Comparison of ENCODE assay signal across 9 mouse cellular contexts in the genomic region with DNA sequence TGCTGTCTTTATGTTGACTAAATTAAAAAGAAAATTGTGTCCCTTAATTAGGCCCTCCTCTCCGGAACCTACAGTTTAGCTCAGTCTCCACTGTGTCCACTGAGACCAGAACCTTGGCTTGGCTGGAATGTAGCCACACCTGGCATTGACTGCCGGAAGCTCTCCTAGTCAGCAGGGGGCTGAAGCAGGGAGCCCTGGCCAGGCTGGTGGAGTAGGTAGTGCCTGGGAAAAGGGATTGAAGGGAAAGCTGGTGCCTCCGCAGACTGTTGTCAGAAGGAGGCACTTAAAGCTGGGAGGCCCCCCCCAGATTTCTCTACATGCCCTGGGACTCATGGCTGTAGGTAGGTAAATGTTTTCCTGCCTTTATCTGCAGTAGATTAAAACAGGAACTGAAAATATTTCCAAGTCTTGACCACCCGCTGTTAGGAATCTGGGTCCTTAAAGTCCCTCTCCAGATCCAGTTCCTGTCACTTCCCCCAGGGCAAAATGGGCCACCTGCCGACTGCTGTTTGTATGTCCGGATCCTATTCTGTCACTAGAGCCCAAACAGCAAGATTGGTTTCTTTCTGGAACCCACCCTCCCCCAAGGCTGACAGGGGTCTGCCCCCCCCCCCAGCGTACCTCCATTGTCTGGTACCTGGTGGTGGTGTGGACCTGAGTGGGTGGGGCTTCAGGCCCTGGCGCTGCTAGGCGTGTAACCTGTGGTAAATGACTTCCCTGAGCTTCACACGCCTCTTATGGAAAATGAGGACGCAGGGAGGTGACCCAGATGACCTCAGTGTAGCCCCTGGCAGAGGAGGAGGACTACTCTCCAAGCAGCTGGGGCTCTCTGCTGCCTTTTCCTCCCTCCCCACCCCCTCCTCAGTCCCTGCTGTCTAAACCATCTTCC. TPM values are rescaled to one million over a fixed set of nuclear protein-coding genes. Genes with fewer than 3 reads are reported as not detected.
A peak's percentile ranks its signal among the peaks of the same experiment; 100 is the strongest.
DNase-seq lines count a peak whose midpoint lies in the region; ATAC-seq and TF ChIP-seq lines count a peak whose summit lies in the region.
"Had no signal": no experiment of that assay in that cellular context is flagged by ENCODE, and none has a peak within 500 bp of the region (broad histone marks: within the 10 kb centered on the region; RNA-seq: fewer than 3 reads in every experiment).

No protein-coding gene starts in this region.

- no peaks in the 10 kb centered on the region; the same call in 1 of the 2 replicates for H3K4me1 ChIP-seq in kidney, adult 2 months (ENCODE audit: control insufficient read depth, insufficient read depth, low read length)
- H3K4me1 ChIP-seq in embryonic facial prominence, embryonic 12.5 days: peaks cover 30% of the 10 kb centered on the region
- H3K4me1 ChIP-seq in intestine, postnatal 0 days (replicated peaks; ENCODE audit: control insufficient read depth, insufficient read depth, low read length): no peaks in the 10 kb centered on the region

- no peak overlapping the region for H3K4me3 ChIP-seq in kidney, adult 2 months (ENCODE audit: insufficient read depth, low read depth, low read length)
- no peak overlapping the region for H3K4me3 ChIP-seq in embryonic facial prominence, embryonic 12.5 days
- H3K4me3 ChIP-seq in intestine, postnatal 0 days (ENCODE audit: low read depth, low read length): no peak overlapping the region

- ATAC-seq in embryonic facial prominence, embryonic 12.5 days (ENCODE audit: insufficient number of reproducible peaks, insufficient read depth, low FRiP score, low TSS enrichment): no peak
- ATAC-seq in intestine, postnatal 0 days: no peak

- DNase-seq in kidney, adult 2 months: peak; percentile 56
- no peak for DNase-seq in kidney, adult 8-10 months
- peak; percentile 60 for DNase-seq in lung, postnatal 10 days
- no peak for DNase-seq in layer of hippocampus, adult 11-12 months (ENCODE audit: low spot score)
- DNase-seq in right cerebral cortex, postnatal 36 days (ENCODE audit: low spot score in 2 of 2): no peak
- DNase-seq in thymus, postnatal 14 days: no peak
- DNase-seq: right cerebral cortex, postnatal 25 days had no signal

- H3K9me3 ChIP-seq in embryonic facial prominence, embryonic 12.5 days: no peaks in the 10 kb centered on the region
- no peaks in the 10 kb centered on the region for H3K9me3 ChIP-seq in intestine, postnatal 0 days (ENCODE audit: control insufficient read depth)

- H3K36me3 ChIP-seq in kidney, adult 2 months (ENCODE audit: control insufficient read depth, insufficient read depth, low read length): no peaks in the 10 kb centered on the region
- peaks cover 14% of the 10 kb centered on the region for H3K36me3 ChIP-seq in embryonic facial prominence, embryonic 12.5 days
- H3K36me3 ChIP-seq in intestine, postnatal 0 days (ENCODE audit: control insufficient read depth, insufficient read depth): peaks cover 18% of the 10 kb centered on the region

- H3K27me3 ChIP-seq in kidney, adult 2 months (replicated peaks; ENCODE audit: control insufficient read depth, insufficient read depth, low read length): no peaks in the 10 kb centered on the region
- no peaks in the 10 kb centered on the region for H3K27me3 ChIP-seq in embryonic facial prominence, embryonic 12.5 days
- H3K27me3 ChIP-seq in intestine, postnatal 0 days (replicated peaks; ENCODE audit: control insufficient read depth, insufficient read depth, low read length): no peaks in the 10 kb centered on the region

- 0 out of 2 replicates have a peak overlapping the region, but pooled peaks have one; percentile 7 for H3K4me2 ChIP-seq in embryonic facial prominence, embryonic 12.5 days (replicated peaks)
- H3K4me2 ChIP-seq in intestine, postnatal 0 days (replicated peaks; ENCODE audit: low read depth): peak overlapping the region; percentile 27; the same call in 1 of the 2 replicates

- no peak for TF ChIP-seq CTCF in kidney, adult 2 months (conservative IDR thresholded peaks at IDR 0.05; ENCODE audit: insufficient read depth, insufficient read length, low read depth, low read length)
- TF ChIP-seq CTCF in intestine, postnatal 0 days (IDR thresholded peaks at IDR 0.05; ENCODE audit: low read depth): no peak

- TF ChIP-seq POLR2A in kidney, adult 2 months (IDR thresholded peaks at IDR 0.05; ENCODE audit: low read depth, low read length): no peak

- 50% methylated on average over 11 of the region's 11 CpGs for WGBS in kidney, adult 2 months
- 16% methylated on average over 11 of the region's 11 CpGs for WGBS in embryonic facial prominence, embryonic 12.5 days
- WGBS in intestine, postnatal 0 days: 50% methylated on average over 10 of the region's 11 CpGs

- no peak overlapping the region for H3K27ac ChIP-seq in kidney, adult 2 months (ENCODE audit: insufficient read depth, low read depth, low read length)
- H3K27ac ChIP-seq in embryonic facial prominence, embryonic 12.5 days: no peak overlapping the region
- no peak overlapping the region for H3K27ac ChIP-seq in intestine, postnatal 0 days (ENCODE audit: low read depth, low read length)

- no peak overlapping the region for H3K9ac ChIP-seq in embryonic facial prominence, embryonic 12.5 days
- no peak overlapping the region for H3K9ac ChIP-seq in intestine, postnatal 0 days (ENCODE audit: low read depth, low read length)

RNA-seq across cellular contexts. Expression of gene Tnfrsf25, which starts 17.6 kb away (rescaled TPM):
- 3.3 and 4.4 TPM in 2 replicates for polyA plus RNA-seq in kidney, adult 2 months (2012; rRNA removed)
- polyA plus RNA-seq in embryonic facial prominence, embryonic 12.5 days (2016; fragmentation: Nextera tagmentation; extraction: Ambion mirVana): 1.1 and 2.1 TPM in 2 replicates
- polyA plus RNA-seq in intestine, postnatal 0 days (2015; fragmentation: Nextera tagmentation; extraction: Ambion mirVana): 0.82 and 1.2 TPM in 2 replicates

RNA-seq across cellular contexts. Expression of gene Plekhg5, which starts 25.9 kb away (rescaled TPM):
- polyA plus RNA-seq in kidney, adult 2 months (2012; rRNA removed): 22.2 and 23.6 TPM in 2 replicates
- polyA plus RNA-seq in embryonic facial prominence, embryonic 12.5 days (2016; fragmentation: Nextera tagmentation; extraction: Ambion mirVana): 17.8 and 19.0 TPM in 2 replicates
- polyA plus RNA-seq in intestine, postnatal 0 days (2015; fragmentation: Nextera tagmentation; extraction: Ambion mirVana): 14.0 and 19.6 TPM in 2 replicates

RNA-seq across cellular contexts. Expression of gene Espn, which starts 54.0 kb away (rescaled TPM):
- polyA plus RNA-seq in kidney, adult 2 months (2012; rRNA removed): 48.3 and 57.5 TPM in 2 replicates
- polyA plus RNA-seq in embryonic facial prominence, embryonic 12.5 days (2016; fragmentation: Nextera tagmentation; extraction: Ambion mirVana): 6.4 and 6.6 TPM in 2 replicates
- polyA plus RNA-seq in intestine, postnatal 0 days (2015; fragmentation: Nextera tagmentation; extraction: Ambion mirVana): 260 and 264 TPM in 2 replicates

RNA-seq across cellular contexts. Expression of gene Nol9, which starts 59.0 kb away (rescaled TPM):
- 18.1 and 19.8 TPM in 2 replicates for polyA plus RNA-seq in kidney, adult 2 months (2012; rRNA removed)
- polyA plus RNA-seq in embryonic facial prominence, embryonic 12.5 days (2016; fragmentation: Nextera tagmentation; extraction: Ambion mirVana): 43.8 and 46.0 TPM in 2 replicates
- polyA plus RNA-seq in intestine, postnatal 0 days (2015; fragmentation: Nextera tagmentation; extraction: Ambion mirVana): 9.7 and 10.7 TPM in 2 replicates

RNA-seq across cellular contexts. Expression of gene Tas1r1, which starts 59.8 kb away (rescaled TPM):
- 0.12 and 0.22 TPM in 2 replicates for polyA plus RNA-seq in kidney, adult 2 months (2012; rRNA removed)
- 1.0 and 1.1 TPM in 2 replicates for polyA plus RNA-seq in embryonic facial prominence, embryonic 12.5 days (2016; fragmentation: Nextera tagmentation; extraction: Ambion mirVana)
- polyA plus RNA-seq in intestine, postnatal 0 days (2015; fragmentation: Nextera tagmentation; extraction: Ambion mirVana): 0.08 TPM in 1 of 2 replicates, not detected in the other

Comparison
In these comparisons a context has a peak if more than half of its experiments do, and no peak if none do; other contexts are left out.
1. DNase-seq: peak in kidney, adult 2 months (single experiment) and lung, postnatal 10 days (single experiment); none in kidney, adult 8-10 months (0 of 2), layer of hippocampus, adult 11-12 months (single experiment), right cerebral cortex, postnatal 36 days (0 of 2) and thymus, postnatal 14 days (single experiment).